Mouse (Mus musculus) retina, postnatal 7 days (tissue): ENCODE measurements around the gene Ift43.

Experiments used
- DNase-seq: peaks from one replicate; pipeline ENCODE4 v3.0.0-alpha.2; 2012; ENCODE audit warnings: low read depth, low spot score

The Ift43 gene

GRCm38 (mm10) chr12:86128122-86128521, 45.8 kb downstream of the Ift43 start:
- DNase-seq = no peak

- no peak for DNase-seq
Observed at GRCm38 (mm10) chr12:86129005-86129404, 46.7 kb downstream of the Ift43 start.

GRCm38 (mm10) chr12:86129696-86130095, 47.4 kb downstream of the Ift43 start:
- no peak for DNase-seq

- DNase-seq = peak; percentile 76
Observed at GRCm38 (mm10) chr12:86132799-86133198, 50.5 kb downstream of the Ift43 start.

- DNase-seq = no peak
Observed at GRCm38 (mm10) chr12:86135691-86136090, 53.4 kb downstream of the Ift43 start.

- DNase-seq = no peak
Observed at GRCm38 (mm10) chr12:86138696-86139095, 56.4 kb downstream of the Ift43 start.

GRCm38 (mm10) chr12:86142389-86142788, 60.0 kb downstream of the Ift43 start:
- DNase-seq = no peak

GRCm38 (mm10) chr12:86146246-86146645, 63.9 kb downstream of the Ift43 start:
- DNase-seq = no peak

GRCm38 (mm10) chr12:86148271-86148670, 65.9 kb downstream of the Ift43 start:
- no peak for DNase-seq

GRCm38 (mm10) chr12:86149087-86149486, 66.7 kb downstream of the Ift43 start:
- no peak for DNase-seq

- no peak for DNase-seq
Observed at GRCm38 (mm10) chr12:86151941-86152340, 69.6 kb downstream of the Ift43 start.

- no peak for DNase-seq
Observed at GRCm38 (mm10) chr12:86153213-86153957, 71.0 kb downstream of the Ift43 start.

GRCm38 (mm10) chr12:86155176-86155575, 72.8 kb downstream of the Ift43 start:
- DNase-seq = no peak

- no peak for DNase-seq
Observed at GRCm38 (mm10) chr12:86157166-86157565, 74.8 kb downstream of the Ift43 start.

- no peak for DNase-seq
Observed at GRCm38 (mm10) chr12:86157894-86158444, 75.6 kb downstream of the Ift43 start.

GRCm38 (mm10) chr12:86158689-86159483, 76.5 kb downstream of the Ift43 start:
- no peak for DNase-seq

GRCm38 (mm10) chr12:86161436-86161835, 79.1 kb downstream of the Ift43 start:
- no peak for DNase-seq

- DNase-seq = no peak
Observed at GRCm38 (mm10) chr12:86161942-86162341, 79.6 kb downstream of the Ift43 start.

- no peak for DNase-seq
Observed at GRCm38 (mm10) chr12:86162890-86163816, 80.8 kb downstream of the Ift43 start.

GRCm38 (mm10) chr12:86166244-86166643, 83.9 kb downstream of the Ift43 start:
- DNase-seq = no peak

GRCm38 (mm10) chr12:86167075-86167474, 84.7 kb downstream of the Ift43 start:
- peak; percentile 20 for DNase-seq
